Mouse (Mus musculus): ENCODE data around the gene Nav1. TPM values are rescaled to one million over a fixed set of nuclear protein-coding genes. Genes with fewer than 3 reads are reported as not detected.

Nav1 gene
- polyA plus RNA-seq, 1 experiment, result not detected

DNA sequence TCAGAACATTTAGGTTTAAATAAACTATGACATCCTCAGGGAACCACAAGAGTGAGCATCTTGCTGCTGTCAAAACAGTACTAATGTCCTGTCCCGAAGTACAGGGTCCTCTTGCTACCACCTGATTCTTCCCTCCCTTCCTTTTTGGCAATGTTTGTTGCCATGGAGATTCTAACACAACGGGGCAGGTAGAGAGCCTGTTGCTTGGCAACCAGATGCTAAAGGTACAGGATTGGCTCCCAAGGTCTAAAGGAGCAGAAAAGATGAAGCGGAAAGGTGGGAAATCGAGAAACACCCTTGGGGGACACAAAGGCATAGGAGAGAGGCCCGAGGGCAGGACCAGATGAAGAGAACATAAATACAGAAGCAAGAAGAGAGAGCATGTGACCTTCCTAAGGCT is 17.6 kb upstream of the Nav1 start:
- Histone ChIP-seq H3K4me3 (ENCODE audit: insufficient read depth, low read depth, low read length) (no peak overlapping the region), H3K4me1 (ENCODE audit: control insufficient read depth, insufficient read depth, low read length) (peaks cover 11% of the 10 kb centered on the region), H3K27ac (ENCODE audit: insufficient read depth, low read depth, low read length) (no peak overlapping the region)
- TF ChIP-seq CTCF (IDR thresholded peaks at IDR 0.05; ENCODE audit: insufficient read depth, low read depth, low read length) (no peak), POLR2A (IDR thresholded peaks at IDR 0.05; ENCODE audit: insufficient read depth, low read depth, low read length) (no peak)
- 75% methylated on average over 5 of the region's 5 CpGs for WGBS

DNA sequence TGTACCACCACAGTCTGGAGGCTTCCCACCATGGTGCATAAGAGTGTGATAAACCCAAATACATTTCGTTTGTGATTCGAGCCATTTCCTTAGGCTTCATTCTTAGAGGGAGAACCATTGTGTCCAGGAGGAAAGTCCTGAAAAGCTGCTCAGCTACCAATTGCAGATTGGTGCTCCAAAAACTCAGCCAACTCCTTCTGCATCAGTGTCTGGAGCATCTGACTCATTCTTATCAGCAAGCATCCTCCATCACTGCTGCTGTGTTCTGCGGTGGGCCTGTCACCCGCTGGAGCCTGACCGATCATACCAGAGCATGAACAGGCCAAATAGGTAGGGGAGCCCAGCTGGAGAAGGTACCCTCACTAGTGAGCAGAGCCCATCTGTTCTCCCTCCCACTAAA is 16.0 kb upstream of the Nav1 start:
- TF ChIP-seq CTCF (IDR thresholded peaks at IDR 0.05; ENCODE audit: insufficient read depth, low read depth, low read length) (no peak), POLR2A (IDR thresholded peaks at IDR 0.05; ENCODE audit: insufficient read depth, low read depth, low read length) (no peak)
- 88% methylated on average over 5 of the region's 5 CpGs for WGBS
- Histone ChIP-seq H3K27ac (ENCODE audit: insufficient read depth, low read depth, low read length) (no peak overlapping the region), H3K4me3 (ENCODE audit: insufficient read depth, low read depth, low read length) (no peak overlapping the region), H3K4me1 (ENCODE audit: control insufficient read depth, insufficient read depth, low read length) (peaks cover 11% of the 10 kb centered on the region)

DNA sequence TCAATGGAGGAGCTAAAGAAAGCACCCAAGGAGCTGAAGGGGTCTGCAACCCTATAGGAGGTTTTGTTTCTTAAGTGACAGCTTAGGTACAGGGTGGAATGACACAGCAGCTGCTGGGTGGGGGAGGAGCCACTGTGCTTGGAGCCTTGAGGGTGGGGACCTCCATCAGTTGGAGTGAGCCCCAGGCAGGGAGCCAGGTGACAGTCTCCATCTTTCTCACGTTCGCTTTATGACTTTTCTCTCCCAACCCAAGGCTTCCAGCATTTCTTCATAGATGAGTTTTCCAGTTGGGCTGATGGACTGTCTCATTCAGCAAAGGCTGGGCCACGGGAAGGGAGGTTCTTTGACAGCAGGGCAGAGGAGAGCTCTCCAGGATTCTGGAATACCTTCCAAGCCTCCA is 14.2 kb upstream of the Nav1 start:
- H3K4me1 ChIP-seq (ENCODE audit: control insufficient read depth, insufficient read depth, low read length), result peaks cover 6% of the 10 kb centered on the region
- WGBS, result 68% methylated on average over 3 of the region's 3 CpGs
- TF ChIP-seq POLR2A (IDR thresholded peaks at IDR 0.05; ENCODE audit: insufficient read depth, low read depth, low read length) (no peak), CTCF (IDR thresholded peaks at IDR 0.05; ENCODE audit: insufficient read depth, low read depth, low read length) (no peak)
- H3K4me3 ChIP-seq (ENCODE audit: insufficient read depth, low read depth, low read length), result no peak overlapping the region
- no peak overlapping the region for H3K27ac ChIP-seq (ENCODE audit: insufficient read depth, low read depth, low read length)

GRCm38 (mm10) chr1:135619932-135620391 is 12.9 kb upstream of the Nav1 start:
- TF ChIP-seq CTCF (IDR thresholded peaks at IDR 0.05; ENCODE audit: insufficient read depth, low read depth, low read length) (no peak), POLR2A (IDR thresholded peaks at IDR 0.05; ENCODE audit: insufficient read depth, low read depth, low read length) (no peak)
- Histone ChIP-seq H3K4me1 (ENCODE audit: control insufficient read depth, insufficient read depth, low read length) (peaks cover 12% of the 10 kb centered on the region), H3K4me3 (ENCODE audit: insufficient read depth, low read depth, low read length) (no peak overlapping the region), H3K27ac (ENCODE audit: insufficient read depth, low read depth, low read length) (no peak overlapping the region)
- WGBS, result 55% methylated on average over 7 of the region's 7 CpGs

DNA sequence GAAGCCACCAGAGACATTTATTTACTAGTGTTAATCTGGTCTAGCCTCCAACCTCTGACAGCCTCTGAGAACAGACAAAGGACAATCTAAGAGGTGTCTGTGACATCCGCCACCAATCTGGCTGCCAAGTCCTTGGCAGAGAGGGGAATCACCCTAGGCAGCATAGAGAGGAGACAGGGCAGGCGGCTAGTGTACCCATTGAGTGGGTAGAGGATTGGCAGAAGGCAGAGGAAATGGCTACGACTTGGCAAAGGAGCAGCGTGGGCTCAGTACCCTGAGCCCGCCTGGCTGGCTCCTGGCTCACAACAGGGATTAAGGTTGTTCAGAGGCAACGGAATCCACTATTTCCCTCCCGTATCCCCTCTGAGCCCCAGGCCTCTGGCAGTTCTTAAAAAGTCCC is 12.0 kb upstream of the Nav1 start:
- peaks cover 12% of the 10 kb centered on the region for H3K4me1 ChIP-seq (ENCODE audit: control insufficient read depth, insufficient read depth, low read length)
- no peak for TF ChIP-seq POLR2A (IDR thresholded peaks at IDR 0.05; ENCODE audit: insufficient read depth, low read depth, low read length)
- TF ChIP-seq CTCF (IDR thresholded peaks at IDR 0.05; ENCODE audit: insufficient read depth, low read depth, low read length), result no peak
- no peak overlapping the region for H3K27ac ChIP-seq (ENCODE audit: insufficient read depth, low read depth, low read length)
- H3K4me3 ChIP-seq (ENCODE audit: insufficient read depth, low read depth, low read length), result no peak overlapping the region
- WGBS, result 67% methylated on average over 7 of the region's 7 CpGs

GRCm38 (mm10) chr1:135617344-135617743 is 10.2 kb upstream of the Nav1 start:
- WGBS, result 89% methylated on average over 3 of the region's 3 CpGs
- Histone ChIP-seq H3K27ac (ENCODE audit: insufficient read depth, low read depth, low read length) (no peak overlapping the region), H3K4me1 (ENCODE audit: control insufficient read depth, insufficient read depth, low read length) (peaks cover 12% of the 10 kb centered on the region), H3K4me3 (ENCODE audit: insufficient read depth, low read depth, low read length) (no peak overlapping the region)
- TF ChIP-seq CTCF (IDR thresholded peaks at IDR 0.05; ENCODE audit: insufficient read depth, low read depth, low read length) (no peak), POLR2A (IDR thresholded peaks at IDR 0.05; ENCODE audit: insufficient read depth, low read depth, low read length) (no peak)

DNA sequence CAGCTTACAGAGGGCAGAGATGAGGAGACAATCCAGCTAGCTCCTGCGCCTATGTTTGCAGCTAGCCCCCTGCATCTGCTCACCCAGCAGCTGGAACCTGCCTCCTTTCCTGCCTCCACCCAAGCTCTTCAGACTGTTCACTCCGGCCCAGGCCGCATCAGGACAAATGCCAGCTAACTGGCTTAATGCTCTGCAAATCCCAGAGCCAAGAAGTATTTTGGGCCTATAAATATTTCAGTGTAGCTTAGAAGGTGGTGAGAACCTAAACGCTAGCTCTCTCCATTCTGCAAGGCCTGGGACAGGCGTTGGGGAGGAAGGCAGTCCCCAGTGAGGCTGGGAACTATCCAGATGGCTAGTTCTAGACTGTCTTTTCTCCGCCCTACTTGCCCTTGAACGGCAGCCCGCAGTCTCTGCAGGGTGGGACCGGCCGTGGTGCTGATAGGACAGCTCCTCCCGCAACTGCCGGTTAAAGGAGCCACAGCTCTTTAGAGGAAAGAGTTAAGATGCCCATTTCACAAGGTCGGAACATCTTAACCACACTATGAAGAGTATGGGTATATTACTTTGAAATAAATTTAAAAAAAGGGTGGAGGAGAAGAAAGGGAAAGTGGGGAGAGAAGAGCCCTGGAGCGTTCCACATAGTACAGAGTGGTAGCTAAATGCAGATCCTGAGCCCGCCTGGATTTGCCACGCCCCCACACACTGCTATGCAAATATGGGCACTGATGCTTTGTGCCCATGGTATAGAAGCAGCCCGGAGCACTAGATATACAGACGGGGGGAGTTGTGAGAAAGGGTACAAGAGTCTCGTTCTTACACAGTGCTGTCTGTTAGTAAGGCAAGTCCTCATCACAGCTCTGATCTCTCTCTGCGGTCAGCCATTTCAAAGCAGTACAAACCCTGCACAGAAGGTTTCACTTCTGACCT is 8.9 kb upstream of the Nav1 start:
- TF ChIP-seq POLR2A (IDR thresholded peaks at IDR 0.05; ENCODE audit: insufficient read depth, low read depth, low read length) (no peak), CTCF (IDR thresholded peaks at IDR 0.05; ENCODE audit: insufficient read depth, low read depth, low read length) (no peak)
- no peak overlapping the region for H3K4me3 ChIP-seq (ENCODE audit: insufficient read depth, low read depth, low read length)
- H3K27ac ChIP-seq (ENCODE audit: insufficient read depth, low read depth, low read length), result peak overlapping the region; percentile 19; the same call in 1 of the 2 replicates
- 19% methylated on average over 20 of the region's 20 CpGs for WGBS
- H3K4me1 ChIP-seq (ENCODE audit: control insufficient read depth, insufficient read depth, low read length), result peaks cover 12% of the 10 kb centered on the region

GRCm38 (mm10) chr1:135609621-135610020 is 2.5 kb upstream of the Nav1 start:
- no peak overlapping the region for H3K4me3 ChIP-seq (ENCODE audit: insufficient read depth, low read depth, low read length)
- no peaks in the 10 kb centered on the region for H3K4me1 ChIP-seq (ENCODE audit: control insufficient read depth, insufficient read depth, low read length)
- 76% methylated on average over 4 of the region's 4 CpGs for WGBS
- TF ChIP-seq CTCF (IDR thresholded peaks at IDR 0.05; ENCODE audit: insufficient read depth, low read depth, low read length) (no peak), POLR2A (IDR thresholded peaks at IDR 0.05; ENCODE audit: insufficient read depth, low read depth, low read length) (no peak)
- H3K27ac ChIP-seq (ENCODE audit: insufficient read depth, low read depth, low read length), result no peak overlapping the region

GRCm38 (mm10) chr1:135606355-135607015 is 610 bp downstream of the Nav1 start:
- 90% methylated on average over 12 of the region's 12 CpGs for WGBS
- Histone ChIP-seq H3K4me3 (ENCODE audit: insufficient read depth, low read depth, low read length) (no peak overlapping the region), H3K4me1 (ENCODE audit: control insufficient read depth, insufficient read depth, low read length) (peaks cover 12% of the 10 kb centered on the region), H3K27ac (ENCODE audit: insufficient read depth, low read depth, low read length) (no peak overlapping the region)
- no peak for TF ChIP-seq CTCF (IDR thresholded peaks at IDR 0.05; ENCODE audit: insufficient read depth, low read depth, low read length)
- TF ChIP-seq POLR2A (IDR thresholded peaks at IDR 0.05; ENCODE audit: insufficient read depth, low read depth, low read length), result no peak
